Mouse (Mus musculus) retina, embryonic 14.5 days (tissue): Measurements from ENCODE around the gene Bmp7.

Experiments
- DNase-seq: peaks from one replicate; pipeline ENCODE4 v3.0.0-alpha.2; 2015; ENCODE audit warnings: low spot score

The Bmp7 gene

DNA sequence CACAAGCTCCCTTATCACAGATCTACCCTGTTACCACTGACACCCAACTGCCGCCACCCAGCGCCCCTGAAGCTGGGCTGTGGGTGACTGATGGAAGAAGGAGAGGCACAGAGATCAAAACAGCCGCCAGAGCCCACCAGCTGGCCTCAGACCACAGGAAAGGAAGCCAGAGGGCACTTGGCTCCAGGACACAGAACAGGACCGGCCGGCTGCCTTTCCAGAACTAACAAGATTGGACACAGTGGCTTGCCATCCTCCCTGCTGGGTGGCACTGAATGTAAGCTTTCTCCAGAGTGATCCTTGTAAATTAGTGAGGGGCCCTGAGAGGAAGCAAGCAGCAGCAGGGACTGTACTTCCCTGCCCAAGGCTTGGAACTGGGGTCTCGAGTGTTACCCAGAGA lies 30.7 kb downstream of the Bmp7 start:
- DNase-seq = no peak

DNA sequence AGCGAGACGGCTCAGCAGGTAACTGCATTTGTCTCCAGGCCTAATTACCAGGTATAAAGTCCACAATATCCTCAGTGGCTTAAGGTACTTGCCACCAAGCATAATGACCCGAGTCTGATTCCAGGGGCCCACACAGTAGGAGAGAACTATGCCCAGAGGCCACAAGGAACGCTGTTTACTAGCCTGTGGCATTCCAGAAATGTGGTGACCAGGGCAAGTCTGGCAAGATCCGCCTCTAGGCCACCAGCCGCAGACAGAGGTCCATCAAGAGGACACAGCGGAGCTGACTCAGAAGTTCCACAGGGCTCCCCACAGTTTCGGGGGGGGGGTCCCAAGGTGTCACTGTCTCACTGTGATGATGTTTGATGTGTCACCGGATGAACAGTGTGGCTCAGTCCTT lies 34.0 kb downstream of the Bmp7 start:
- no peak for DNase-seq

DNA sequence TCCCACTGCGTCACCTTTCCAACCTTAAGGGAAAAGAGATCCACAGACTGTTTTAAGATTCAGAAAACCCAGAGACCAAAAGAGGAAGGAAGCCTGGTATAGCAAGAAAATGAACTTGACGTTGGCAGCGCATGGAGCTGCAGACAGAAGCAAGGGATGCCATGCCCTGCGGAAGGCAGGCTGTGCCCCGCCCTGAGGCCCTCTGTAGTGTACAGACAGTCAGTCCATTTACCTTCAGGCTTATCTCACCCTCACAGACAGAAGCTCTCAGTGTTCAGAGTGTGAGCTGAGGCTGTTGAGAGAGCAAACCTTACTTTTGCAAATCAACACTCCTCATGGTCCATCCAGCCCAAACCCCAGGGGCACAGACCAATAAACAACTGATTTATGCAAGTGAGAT lies 35.1 kb downstream of the Bmp7 start:
- DNase-seq = no peak

DNA sequence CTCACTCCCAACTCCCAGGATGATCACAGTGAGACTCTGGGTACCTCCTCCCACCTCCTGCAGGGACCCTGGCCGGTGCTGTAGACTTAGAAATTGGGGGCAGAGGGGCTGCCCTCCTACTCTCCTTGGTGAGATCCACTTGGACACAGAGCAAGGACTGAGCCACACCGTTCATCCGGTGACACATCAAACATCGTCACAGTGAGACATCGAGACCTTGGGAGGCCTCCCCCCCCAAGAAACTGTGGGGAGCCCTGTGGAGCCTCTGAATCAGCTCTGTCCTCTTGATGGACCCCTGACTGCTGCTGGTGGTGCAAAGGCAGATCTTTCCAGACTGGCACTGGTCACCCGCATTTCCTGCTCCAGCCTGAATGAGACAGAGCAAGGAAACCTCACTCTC lies 35.5 kb downstream of the Bmp7 start:
- DNase-seq = no peak

DNA sequence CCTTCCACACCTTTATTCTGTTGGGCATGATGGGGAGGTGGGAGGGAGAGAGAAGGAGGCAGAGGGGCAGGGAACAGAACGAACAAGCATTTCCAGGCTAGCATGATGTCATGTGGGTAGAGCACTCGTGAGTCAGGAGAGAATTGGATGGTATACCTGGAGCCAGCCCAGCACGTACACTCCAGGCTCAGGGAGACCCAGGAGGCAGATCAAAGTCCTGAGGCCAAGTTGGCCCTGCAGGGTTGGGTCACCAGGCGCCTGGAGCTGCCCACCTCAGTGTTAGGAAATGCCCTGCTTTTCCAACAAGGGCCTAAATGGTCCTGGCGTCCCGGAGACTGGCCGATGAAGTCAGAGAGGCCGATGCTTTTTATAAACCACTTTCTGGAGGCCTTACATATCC lies 36.6 kb downstream of the Bmp7 start:
- no peak for DNase-seq

DNA sequence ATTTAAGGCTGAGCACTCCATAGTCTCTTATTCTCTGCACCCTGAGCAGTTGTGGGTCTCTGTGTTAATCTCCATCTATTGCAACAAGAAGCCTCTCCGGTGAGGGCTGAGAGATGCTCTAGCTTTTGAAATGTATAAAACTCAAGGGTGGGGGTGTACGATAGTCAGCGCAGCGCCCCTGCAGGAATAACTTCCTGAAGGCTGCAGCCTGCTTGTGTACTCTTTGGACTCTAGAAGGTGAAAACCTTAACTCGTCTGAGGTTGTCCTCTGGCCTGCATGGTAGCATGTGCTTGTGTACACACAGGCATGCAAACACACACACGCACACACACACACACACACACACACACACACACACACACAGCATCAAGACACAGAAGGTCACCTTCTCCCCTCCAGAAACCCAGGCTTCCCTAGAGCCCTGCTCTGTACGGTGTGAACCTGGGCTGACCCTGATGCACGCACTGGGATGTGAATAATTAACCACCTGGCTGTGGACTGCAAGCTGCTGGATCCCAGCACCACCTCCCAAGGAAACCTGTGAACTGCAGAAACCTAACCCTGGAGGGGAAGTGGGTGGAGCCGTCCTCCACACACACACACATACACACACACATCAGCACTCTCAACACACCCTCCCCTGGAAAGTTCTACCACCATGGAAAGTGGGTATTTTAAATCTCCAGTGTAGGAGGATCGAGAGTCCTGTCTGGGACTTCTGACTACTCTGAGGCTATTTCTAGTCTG lies 39.0 kb downstream of the Bmp7 start:
- DNase-seq = no peak

DNA sequence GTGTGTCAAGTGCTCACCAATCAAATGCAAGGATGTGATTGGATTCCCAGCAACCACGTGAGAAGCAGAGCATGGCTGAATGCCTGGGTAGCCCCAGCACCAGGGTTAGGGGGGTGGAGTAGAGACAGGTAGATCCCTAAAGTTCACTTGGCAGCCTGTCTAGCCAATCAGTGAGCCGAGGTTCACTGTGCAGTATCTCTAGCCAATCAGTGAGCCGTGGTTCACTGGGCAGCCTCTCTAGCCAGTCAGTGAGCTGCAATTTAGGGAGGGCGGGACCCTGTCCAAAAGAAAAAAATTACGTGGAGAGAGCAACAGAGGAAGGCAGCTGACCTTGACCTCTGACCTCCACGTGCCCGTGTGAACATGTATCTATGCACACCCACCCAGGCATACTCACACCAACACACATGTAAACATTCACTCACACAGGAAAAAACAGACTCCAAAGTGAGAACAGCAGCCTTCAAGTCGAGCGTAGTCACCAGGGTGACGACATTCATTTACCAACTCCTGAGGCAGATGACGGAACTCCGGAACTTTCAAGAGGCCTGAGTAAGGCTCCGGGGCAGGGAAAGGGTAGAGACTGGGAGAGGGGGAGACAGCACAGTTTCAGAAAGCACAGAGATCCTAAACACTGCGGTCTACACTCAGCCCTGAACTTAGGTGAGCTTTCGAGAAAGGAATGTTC lies 50.2 kb downstream of the Bmp7 start:
- no peak for DNase-seq

DNA sequence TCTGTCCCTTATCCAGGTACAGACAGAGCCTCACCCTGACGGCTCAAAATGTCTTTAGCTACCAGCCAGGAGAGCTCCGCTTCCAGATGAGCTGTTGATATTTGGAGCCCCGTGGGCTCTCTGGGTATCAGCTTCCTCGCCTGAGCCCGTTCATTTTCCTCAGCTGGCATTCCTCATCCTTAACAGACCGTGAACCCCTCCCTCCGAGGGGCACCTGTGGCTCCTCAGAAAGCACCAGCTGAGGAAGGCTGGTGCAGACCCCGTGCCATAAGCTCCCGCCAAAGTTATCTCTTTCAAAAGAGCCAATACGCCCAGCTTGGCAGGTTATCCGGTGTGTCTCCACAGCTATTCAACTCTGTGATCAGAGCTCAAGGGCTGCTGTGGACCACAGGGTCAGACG lies 50.9 kb downstream of the Bmp7 start:
- no peak for DNase-seq

DNA sequence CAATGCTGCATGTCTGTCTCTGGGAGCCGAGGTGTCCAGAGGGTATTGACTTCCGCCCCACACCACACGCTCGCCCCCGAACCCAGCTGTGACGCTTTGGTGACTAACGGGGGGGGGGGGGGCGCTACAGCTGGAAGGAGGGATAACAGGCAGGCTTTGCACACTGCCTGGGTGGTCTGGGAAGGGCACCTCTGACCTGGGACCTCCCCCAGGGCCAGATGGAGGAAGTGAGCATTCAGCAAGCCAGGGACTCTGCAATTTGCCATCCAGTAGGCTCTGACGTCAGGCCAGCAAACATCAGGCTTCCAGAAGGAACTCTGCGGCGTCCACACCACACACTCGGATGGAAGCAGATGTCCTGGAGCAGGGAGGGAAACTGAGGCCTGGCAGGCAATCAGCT lies 52.0 kb downstream of the Bmp7 start:
- no peak for DNase-seq

DNA sequence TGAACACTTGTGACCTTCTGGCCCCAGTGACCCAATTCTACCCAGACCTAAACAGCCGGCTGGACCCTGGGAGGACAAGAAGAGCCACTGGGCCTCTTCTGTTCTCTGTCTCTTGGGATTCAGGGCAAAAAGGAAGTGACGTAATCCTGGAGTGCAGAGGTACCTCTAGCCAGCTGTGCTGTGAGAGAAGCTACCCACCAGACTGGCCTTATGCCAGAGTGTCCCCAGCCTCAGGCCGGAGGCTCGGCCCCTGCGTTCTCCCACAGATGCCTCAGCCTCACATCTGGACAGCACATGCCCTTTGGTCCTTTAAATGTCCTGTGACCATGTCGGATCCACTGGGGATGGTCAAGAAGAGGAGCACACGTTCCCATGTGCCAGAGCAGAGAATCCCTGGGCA lies 54.3 kb downstream of the Bmp7 start:
- no peak for DNase-seq

DNA sequence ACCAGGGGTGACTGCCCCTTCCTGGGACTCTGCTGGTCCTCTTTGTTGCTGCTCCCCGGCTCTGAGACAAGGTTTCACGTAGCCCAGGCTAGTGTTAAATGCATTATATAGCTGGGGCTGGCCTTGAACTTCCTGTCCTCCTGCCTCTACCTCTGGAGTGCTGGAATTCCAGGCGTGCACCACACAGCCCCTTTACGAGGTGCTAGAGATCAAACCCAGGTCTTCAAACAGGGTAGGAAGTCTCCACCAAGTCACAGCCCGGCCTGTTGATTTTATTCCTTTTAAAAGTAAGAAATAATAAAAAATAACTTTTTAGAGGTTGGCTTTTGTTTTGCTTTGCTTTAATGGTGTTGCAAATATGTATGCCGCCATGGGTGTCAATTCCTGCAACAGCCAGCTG lies 55.5 kb downstream of the Bmp7 start:
- no peak for DNase-seq

DNA sequence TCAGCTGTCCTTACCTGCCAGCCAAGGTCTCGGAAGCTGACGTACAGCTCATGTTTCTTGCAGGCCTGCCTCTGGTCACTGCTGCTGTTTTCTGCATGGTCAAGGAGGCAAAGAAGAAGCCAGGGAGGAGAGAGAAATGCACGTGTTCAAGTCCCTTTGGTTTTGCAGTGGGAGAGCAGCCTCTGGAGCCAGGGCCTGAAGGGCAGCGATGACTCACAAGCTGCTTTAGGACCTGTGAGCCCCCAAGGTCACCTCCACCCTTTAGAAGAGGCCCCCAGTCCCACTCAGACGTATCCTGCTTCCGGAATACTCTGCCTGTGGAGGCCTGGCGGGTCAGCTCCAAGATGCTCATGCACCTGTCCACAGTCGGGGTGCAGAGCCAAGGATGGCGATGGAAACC lies 64.9 kb downstream of the Bmp7 start:
- no peak for DNase-seq

DNA sequence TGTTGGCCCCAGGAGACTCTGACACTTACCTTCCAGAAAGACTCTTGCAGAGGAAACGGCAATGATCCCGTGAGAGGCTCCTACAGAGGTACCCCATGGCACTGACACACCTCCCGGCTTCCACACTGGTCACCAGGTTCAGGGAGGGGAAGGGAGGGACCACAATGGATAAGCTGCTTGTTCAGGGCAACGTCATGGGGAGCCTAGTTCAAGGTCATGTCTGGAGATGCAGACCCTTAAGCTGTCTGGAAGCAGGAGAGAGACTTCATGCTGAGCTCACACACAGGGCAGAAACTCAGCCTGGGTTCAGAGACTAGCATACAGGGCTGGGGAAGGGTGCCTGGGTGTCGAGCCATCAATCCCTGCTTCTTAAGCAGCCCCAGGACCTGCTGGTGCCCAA lies 73.8 kb downstream of the Bmp7 start:
- DNase-seq = no peak

DNA sequence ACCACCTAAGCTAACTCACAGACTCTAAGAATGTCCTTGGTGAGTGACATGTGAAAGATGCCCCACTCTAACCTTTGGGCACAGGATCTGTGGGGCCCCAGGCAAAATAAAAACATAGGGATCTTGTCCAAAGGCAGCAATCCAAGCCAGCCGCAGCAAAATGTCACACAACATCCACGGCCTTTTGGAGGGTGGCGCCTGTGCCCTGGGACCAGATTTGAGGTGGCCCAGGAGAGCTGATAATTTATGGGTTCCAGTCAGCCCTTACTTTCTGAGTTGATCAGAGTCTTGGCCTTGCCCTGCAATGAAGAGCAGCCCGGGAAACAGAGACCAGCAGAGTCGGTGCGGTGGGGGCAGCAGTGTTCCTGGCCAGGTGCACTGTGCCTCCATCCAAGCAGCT lies 75.0 kb downstream of the Bmp7 start:
- no peak for DNase-seq

DNA sequence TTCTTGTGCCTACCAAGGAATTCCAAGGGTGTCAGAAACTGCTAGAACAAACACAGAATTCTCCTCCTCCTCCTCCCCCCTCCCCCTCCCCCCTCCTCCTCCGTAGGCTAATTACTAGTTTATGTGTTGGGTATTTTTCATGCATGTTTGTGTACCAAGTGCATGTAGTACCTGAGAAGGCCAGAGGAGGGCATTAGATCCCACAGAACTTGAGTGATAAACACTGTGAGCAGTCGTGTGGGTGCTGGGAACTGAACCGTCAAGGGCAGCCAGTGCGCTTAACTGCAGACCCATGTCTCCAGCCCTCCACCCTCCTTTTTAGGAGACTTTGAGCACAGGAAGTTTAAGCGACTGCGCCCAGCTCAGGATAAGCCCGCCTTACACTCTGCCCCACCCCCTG lies 75.6 kb downstream of the Bmp7 start:
- DNase-seq = no peak

DNA sequence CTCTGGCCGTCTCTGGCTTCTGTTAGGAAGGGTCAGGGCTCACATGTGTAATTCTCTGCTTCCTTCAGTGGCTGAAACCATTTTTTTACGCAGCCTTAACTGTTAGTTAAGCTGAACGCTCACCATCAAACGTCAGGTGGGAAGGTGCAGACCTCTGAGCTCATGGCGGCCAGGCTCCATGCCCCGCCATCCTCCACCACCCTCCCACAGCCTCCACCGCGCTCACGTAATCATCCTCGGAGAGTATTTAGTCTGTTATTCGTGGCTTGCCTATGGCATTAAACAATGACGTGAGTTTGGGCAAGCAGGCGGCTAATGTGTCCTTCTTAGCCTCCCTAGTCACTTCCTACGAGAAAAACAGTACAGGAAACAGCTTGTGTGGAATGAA lies 76.7 kb downstream of the Bmp7 start:
- DNase-seq = no peak

DNA sequence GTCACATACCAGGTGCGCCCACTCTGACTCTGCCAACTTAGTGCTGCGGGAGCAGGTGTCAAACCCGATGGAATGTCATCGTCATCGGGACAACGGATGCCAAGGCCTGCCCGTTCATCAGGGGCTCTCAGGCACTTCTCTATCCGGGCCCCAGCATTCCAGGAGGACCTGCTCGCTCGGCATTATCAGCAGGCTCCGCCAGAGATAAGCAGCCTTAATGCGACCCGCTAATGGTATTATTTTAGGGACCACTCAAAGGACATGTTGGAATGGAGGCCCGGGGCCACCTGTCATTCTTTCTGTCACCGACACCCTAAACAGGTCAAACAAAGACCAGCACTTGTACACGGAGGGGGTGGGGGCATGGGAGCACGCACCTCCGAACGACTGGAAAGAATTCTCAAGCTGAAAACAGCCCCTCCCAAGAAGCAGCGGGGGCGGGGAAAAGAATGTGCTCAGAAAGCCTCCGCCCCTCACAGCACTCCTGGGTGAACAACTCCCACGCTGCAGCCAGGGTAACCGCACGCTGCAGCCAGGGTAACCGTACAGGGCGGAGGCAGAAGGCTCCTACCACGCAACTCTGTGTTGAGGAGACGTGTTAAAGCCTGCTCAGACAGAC lies 77.2 kb downstream of the Bmp7 start:
- DNase-seq = no peak

DNA sequence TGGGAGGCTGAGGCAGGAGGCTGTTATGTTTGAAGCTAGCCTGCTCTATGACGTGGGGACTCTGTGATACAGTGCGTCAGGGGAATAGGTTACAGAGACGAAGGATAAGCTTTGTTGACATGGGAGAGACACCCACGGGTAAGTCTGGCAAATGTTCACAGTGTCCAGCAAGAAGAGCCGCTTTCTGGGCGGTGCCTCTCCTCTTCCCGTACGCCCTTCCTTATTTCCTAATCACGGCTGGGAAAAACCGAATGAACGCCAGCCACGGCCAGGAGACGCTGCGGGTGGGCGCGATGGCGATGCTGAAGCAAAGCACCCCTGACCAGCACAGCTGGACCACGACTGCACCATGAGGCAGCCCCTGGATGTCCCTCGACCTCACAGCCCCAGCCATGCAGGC lies 77.7 kb downstream of the Bmp7 start:
- no peak for DNase-seq

DNA sequence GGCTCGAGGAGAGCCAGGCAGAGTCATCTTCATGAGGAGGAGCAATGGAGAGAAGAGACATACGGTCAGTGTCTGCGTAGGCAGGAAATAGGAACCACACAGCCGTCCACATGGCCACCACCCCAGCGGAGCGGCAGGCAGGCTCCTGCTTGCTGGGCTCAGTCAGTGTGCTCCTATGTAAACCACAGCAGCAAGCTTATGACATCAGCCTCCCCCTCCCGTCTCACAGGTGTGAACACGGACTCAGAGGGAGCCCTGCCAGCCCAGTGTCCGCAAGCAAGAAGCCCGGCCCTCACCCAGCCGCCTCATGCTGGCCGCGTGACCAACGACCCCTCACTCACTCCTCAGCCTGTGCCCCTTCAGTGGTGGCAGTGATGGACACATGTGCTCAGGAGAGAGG lies 78.5 kb downstream of the Bmp7 start:
- DNase-seq = no peak

DNA sequence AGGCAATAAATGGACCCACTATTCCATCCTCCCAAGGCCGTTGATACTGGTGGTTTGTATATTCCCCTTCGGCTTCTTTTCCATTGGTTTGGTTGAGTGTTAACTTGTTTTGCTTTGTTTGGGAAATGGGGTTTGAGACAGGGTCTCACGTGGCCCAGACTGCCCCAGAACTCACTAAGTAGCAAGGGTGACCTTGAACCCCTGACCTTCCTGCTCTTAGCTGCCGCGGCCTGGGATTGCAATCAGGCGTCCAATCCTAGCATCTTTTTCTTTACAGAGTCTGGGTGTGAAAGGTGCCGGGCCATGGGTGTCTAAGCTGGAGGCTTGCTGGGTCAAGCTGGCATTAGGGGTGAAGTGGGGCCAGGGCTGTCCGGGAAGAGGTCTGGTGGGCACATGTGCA lies 79.5 kb downstream of the Bmp7 start:
- no peak for DNase-seq

DNA sequence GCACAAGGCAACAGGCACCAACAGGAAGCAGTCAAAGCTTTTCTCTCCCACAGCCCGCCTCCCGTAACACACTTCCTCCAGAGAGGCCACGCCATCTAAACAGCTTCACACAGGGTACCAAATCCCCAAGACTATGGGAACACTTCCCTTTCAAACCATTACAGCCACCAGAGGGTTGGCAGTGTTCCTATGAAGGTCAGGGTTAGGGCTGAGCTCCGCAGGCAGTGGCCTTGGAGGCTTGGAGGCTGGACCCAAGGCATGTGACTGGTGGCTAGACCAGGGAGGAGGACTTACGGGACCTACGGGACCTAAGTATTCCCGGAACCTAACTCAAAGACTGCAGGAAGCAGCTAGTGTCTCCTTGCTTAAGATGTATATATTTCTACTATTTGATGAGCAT lies 80.0 kb downstream of the Bmp7 start:
- DNase-seq = no peak

DNA sequence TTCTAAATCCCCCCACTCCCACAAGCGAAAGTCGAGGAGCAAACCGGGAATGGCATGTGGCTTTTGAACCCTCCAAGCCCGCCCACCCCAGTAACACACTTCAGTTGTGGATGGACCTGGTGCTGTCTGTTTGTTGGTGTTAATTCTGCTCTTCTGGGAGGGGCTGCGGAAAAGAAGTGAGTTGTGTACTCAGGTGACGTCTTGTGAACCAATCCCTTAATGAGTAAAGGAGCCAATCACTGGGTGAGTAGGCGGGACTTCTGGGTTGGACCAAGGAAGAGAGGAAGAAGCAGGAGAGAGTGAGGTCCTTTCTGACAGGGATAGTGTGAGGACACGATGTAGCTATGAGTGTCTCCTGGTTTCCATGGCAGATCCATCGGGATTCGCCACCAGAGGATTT lies 83.1 kb downstream of the Bmp7 start:
- no peak for DNase-seq

DNA sequence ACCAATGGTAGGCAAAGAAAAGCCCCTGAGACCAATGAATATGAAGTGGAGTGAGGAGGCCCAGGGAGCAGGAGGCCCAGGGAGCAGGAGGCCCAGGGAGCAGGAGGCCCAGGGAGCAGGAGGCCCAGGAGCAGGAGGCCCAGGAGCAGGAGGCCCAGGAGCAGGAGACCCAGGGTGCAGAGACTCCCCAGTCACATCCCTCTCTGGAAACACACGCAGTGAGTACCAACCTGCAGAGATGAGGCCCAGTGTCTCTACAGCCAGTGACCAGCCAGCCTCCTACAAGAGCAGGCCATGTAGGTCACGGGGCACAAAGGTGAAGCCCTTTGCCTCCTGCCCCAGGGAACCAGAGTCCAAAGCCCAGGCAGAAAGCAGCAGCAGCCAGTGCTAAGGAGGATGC lies 83.6 kb downstream of the Bmp7 start:
- no peak for DNase-seq

DNA sequence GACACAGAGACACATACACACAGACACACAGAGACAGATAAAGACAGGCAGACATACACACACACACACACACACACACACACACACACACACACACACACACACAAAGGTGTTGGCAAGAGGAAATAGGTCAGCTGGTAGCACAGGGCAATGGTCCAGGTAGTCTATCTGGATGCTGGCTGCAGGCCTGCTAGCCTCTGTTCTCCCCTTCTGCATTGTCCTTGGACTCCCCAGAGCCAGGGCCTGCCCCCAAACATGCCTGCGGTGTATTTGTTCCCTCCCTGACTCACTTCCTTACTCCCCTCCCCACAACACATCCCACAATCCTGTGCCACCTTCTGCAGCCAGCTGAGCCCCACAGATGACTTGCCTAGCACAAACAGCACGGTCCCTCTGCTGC lies 86.0 kb downstream of the Bmp7 start:
- no peak for DNase-seq
